Mouse (Mus musculus) urinary bladder, postnatal 36 days (tissue): ENCODE results near the gene Pcx.

Source experiments
- DNase-seq, 2 experiments: peaks; one replicate each; pipeline ENCODE4 v3.0.0; 2022; ENCODE audit warnings: low spot score in 2 of 2, mixed read lengths in 1 of 2

The Pcx gene

DNA sequence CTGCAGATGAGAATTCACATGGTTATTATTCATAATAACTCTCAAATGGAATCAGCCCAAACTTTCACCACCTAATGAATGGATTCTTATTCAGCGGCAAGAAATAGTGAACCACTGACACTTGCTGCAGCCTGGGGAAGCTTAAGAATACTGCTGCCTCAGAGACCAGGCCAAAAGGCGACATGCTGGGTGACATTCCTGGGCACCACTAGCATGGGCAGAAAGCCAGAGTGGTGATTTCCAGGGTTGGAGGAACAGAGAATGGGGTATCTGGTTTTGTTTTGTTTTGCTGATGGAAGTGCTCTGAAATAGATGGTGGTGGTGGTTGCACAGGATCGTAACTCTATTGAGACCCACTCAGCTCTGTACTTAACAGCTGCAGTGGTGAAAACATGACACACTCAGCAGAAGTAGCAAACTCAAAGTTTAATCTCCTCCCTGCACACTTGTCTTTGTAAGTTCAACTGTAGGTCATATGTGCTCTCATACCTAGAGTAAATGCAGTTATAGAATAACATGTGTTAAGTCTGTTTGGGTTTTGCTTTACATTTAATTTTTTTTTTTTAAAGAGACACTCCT is 38.1 kb downstream of the Pcx start:
- DNase-seq = no peak

DNA sequence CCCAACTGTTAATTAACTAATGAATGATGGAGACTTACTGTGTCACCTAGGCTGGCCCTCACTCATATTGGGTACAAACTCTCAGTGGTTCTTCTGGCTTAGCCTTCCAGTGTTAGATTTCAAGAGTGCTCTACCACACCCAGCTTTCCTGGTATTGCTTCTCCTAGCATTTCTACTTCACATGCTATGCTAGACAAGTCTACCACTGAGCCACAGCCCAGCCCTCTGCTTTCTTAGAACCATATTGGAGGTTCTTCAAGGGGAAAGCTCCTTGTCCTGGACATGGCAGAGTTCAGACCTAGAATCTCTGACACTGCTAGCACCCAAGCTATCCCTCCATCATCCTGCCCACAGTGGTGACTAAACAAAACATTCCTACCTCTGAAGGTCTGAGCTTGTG is 44.0 kb downstream of the Pcx start:
- no peak for DNase-seq

DNA sequence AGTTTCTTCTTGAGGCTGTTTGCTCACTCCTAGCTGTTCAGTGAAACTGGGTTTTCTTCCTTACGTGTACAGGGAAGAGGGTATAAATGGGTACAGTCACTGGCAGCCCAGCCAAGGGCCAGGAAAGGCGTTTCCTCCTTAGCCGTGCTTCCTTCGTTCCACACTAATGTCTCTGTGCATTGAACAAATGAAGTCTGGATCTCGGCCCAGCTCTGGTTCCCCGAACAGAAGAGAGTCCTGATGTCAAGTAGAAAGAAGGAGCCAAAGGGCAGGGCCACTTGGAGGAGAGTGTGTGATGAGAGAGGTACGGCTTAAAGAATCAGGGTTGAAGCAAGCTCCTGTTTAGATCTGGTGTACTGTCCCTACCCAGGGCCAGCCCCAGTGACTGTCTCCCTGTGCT is 44.8 kb downstream of the Pcx start:
- DNase-seq = no peak

DNA sequence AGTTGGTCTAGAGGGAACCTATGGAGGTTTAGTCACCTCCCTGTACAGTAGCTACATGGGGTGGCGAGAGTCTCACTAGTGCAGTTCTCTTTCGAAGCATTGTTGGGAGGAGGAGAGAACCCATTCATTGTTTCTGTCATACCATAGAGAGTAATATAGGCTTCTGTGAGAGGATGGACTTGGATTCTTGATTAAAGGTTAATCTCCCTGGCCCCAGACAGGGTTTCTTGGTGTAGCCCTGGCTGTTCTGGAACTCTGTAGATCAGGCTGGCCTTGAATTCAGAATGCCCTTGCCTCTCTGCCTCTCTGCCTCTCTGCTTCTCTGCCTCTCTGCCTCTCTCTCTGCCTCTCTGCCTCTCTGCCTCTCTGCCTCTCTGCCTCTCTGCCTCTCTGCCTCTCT is 46.5 kb downstream of the Pcx start:
- DNase-seq = no peak

DNA sequence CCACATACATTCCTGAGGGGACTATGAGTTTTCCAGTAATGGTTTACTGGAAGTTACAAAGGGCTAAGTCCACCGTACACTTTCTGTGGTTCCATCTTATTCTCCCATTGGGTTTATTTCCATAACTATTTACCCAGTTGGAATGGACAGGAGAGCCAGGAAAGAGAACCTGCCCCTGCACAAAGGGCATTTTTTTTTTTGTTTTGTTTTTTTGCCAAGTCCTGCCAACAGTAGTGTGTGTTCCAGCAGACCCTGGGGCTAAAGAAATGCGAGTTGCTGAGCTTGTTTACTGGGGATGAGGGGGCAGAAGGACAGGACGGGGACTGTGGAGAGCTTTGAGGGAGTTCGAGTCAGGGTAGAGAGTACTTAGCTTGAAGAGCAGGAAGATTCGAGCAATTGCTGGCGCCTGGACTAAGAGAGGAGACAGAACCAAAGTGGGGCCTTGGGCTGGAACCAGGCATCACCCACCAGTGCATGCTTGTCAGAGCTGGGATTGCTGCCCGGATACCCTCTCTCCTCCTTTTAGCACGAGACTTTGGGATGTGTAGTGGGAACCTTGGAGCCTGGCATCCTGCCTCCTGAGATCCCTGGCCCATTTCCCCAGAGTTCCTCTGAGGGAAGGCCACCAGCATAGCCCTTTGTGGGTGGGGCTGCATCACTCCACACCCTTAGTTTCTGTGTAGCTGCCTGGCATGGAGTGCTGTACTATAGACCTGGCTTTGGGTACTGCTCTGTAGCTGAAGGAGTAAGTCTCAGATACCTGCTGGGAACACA is 47.7 kb downstream of the Pcx start:
- peak in 1 of 2 experiments; percentile 27 for DNase-seq

DNA sequence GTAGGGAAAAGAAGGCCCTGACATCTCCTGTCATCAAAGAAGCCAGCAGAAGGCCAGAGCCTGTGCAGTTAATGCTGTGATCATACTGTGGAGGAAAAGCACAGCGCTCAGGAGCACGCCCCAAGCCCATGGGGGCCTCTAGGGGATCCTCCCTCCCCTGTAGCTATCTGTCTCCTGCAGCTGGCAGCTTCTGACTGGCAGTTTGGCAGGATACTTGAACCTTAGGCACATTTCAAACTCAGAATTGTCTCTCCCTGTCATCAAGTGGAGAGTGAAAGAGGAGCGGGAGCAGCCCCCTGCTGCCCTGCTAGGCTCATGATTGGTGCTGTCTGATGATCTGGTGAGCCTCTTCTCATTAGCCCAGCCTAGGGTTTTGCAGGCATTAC is 48.3 kb downstream of the Pcx start:
- DNase-seq = no peak

DNA sequence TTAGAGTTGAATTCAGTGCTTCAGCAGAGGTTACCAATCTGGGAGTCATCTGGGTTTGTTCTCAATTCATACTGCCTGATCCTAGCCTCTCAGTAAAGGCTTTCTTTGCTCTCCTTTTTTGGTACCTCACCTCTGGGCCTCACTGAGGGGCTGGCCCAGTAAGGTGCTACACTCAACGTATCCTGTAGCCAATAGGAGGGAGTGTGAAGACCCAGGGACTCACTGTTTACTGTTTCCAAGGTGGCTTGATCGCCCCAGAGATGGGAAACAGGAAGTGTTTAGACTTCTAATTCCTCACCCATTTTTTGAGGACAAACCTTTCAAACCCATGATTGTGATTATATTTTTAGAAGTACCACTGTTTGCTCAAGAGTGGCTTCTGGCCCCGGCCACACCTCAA is 48.7 kb downstream of the Pcx start:
- DNase-seq = no peak

DNA sequence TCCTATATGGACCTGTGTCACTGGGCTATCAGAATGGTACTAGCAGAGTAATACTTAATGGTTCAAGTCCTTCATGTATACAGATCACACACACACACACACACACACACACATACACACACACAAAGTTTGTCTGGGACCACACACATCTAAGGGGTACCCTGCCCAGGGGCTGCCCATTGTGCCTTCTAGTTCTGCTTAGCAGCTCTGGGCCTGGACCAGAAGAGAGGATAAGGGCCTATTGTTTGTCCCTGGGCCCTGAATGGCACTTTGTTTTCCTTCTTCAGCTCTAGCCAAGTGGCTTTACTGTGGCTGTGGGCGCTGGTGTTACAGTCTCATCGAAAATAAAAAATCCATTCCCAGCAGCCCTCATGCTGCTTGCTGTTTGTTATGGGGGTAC is 49.3 kb downstream of the Pcx start:
- no peak for DNase-seq

DNA sequence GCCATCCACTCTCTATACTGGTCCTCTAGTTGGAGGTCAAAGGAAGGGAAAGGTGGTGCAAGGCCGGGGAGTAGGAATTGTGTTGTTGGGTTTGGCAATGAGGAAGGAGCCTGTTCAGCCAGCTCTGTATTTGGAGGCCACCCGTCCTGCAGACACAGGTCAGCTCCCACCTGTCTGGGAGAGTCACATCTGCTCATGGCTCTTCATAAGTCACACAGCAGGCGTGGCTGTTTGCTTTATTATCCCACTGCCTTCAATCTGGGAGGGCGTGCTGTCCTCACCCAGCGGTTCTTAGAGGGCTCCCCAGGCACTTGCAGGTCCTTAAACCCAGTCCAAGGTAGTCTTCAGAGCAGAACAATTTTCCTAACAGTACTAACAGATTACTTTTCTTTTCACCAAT is 49.9 kb downstream of the Pcx start:
- no peak for DNase-seq

DNA sequence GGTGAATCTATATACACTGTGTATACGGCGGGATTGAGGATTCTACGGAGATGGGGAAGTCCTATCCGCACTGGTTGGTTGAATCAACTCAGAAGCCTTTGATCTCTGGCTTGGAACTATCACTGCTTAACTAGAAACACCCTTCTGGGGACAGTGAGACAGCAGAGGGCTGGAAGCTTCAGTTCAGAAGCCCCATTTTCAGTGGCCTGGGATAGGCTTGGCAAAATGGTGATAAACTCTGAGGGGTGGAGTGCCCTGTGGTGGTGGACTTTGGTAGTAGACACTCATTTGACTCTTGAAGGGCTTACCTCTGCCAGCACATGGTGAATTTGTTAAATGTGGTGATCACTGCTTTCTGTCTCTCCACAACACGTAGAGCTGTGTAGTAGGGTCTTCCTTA is 55.4 kb downstream of the Pcx start:
- no peak for DNase-seq

DNA sequence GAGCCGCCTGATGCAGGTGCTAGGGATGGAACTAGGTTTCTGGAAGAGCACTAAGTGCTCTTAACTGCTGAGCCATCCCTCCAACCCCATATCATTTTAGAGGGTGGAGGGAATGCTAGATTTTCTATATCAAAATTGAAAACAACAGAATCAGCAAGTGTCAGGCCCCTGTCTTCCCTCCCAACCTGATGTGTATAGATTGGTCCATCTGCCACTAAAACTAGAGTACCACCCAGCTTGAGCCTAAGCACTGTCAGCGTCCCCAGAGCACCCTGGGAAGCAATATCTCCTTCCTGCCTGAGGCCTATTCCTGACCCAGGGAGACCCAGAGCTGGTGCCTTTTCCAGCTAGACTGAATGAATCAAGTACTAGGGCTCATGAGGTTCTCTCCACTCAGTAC is 56.6 kb downstream of the Pcx start:
- no peak for DNase-seq

DNA sequence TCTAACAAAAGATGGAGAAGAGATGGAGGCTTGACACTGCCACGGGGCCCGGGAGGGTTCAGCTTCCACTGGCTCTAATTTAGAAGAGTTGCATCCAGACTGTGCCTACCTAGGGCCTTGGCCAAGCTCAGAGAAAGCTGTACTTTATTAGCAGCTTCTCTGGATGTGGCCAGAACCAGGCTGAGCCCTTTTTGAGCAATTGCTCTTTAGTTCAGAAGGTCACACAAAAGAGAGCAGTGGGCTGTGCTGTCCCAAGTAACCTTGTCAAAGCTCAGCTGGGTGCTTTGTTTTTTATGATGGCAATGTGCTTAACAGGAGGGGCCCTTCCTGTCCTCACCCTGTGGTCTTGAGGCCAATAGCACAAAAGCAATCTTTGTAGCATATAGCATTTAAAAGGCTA is 57.4 kb downstream of the Pcx start:
- no peak for DNase-seq

DNA sequence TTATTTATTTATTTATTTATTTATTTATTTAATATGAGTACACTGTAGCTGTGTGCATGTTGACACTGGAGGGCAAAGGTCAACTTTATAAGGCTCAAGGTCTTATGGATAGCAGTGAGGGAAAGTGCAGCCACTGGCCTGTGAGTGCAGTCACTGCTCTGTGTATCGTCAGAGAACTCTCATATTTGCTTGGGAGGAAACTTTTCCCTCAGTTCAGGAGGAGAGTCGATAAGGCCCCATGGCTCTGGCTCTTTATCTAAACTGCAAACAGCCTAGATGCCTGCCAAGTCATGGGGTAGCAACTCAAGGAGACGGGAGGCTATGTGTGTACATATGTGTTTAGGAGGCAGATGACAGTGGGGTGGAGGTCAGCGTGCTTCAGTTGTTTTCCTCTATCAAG is 58.6 kb downstream of the Pcx start:
- DNase-seq = no peak

DNA sequence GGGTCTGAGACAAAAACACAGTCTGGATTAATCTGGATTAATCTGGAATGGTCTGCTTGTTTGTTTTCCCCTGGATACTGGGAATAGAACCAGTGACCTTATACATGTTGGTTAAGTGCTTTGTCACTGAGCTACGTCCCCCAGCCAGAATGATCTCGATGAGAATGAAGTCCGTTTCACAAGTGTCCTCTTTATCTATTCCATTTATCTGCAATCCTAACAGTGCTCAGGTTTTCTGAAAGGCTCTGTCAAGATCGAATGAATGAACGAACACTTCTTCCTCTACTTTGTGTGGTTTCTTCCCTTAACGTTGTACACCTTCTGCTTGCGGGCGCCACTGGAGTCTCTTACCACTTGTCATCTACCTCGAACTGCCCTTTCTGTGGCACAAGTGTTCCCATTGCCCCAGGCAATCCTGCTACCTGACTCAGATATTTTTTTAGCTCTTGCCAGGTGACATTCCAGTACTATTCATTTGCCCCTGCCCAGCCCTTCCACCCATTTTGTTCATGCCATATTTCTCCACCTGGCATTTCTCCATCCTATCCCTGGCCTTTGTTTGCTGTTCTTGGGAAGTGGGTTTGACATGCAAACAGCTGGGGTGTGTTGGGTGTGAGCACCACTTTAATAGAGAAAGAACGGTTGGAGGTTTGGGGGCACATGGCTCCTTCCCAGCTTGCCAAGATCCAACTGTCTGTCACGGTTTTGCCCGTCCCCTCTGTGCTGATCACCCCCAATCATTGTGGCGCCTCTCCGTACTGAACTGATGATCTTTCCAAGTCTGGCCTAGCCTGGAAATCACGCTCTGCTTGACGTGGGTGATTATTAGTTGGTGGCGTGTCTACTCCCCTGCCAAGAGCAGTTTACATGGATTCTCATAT is 59.3 kb downstream of the Pcx start:
- no peak for DNase-seq

DNA sequence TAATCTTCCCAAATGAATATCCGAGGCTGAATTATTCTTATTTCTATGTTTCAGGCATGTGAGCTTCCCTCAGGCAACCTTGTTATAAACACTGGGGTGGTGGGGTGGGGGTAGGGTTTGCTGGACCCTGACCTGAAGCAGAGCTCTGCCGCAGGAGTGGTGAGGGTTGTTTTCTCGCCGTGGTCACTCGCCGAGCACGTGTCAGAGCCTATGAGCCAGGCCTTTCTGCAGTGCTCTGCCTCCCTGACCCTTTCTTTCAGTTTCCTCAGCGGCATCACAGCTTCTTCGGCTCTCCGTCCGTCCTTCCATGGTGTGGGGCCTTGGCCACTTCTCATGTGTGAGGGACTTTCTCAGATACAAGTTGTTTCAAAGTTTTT is 60.0 kb downstream of the Pcx start:
- no peak for DNase-seq

DNA sequence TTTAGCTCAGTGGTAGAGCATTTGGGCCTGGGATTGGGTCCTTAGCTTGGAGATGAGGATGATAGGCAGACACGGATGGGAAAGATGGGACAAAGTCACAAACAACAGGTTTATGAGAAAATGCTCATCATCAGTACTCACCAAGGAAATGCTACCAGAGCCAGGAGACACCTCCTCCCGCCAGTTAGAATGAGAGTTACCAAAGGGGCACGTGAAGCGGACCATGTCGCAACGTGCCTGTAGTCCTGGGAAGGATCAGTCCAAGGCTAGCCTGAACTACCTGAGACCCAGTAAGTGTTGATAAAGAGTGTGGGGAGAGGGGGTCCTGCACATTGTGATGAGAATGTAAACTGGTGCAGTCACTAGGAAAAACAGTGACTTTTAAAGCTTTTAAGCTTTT is 60.5 kb downstream of the Pcx start:
- DNase-seq = no peak

DNA sequence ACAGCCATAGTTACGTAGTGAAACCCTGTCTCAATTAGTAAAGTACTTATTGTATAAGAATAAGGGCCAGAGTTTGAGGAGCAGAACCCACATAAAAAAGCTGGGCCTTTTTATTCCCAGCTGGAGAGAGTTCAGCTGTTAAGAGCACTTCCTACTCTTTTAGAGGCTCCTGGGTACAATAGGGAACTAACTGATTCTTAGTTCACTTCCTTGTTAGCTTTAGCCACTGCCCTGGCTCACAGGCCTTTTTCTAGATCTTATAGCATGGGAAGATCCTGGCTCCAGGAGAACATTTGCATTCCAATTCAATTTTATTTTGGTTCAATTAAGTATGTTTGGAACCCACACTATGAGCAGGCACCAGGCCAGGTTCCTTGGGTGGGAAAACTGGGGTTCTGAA is 61.4 kb downstream of the Pcx start:
- DNase-seq = no peak

DNA sequence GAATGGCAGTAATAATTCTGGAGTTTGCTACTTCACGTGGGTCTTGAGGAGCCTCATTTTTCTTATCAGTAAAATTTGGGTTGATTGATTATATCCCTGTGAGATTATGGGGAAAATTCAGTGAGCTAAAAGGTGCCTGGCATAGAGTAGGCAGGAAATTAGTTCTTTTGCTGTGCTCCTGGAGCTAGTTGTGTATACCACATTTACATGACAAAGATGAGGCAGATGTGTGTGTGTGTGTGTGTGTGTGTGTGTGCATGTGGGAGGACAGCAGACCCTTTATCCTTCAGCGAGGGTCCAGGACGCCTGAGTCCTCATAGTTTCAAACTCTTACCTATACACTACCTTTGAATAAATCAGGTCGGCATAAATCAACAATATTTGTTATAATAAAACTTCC is 61.8 kb downstream of the Pcx start:
- no peak for DNase-seq

DNA sequence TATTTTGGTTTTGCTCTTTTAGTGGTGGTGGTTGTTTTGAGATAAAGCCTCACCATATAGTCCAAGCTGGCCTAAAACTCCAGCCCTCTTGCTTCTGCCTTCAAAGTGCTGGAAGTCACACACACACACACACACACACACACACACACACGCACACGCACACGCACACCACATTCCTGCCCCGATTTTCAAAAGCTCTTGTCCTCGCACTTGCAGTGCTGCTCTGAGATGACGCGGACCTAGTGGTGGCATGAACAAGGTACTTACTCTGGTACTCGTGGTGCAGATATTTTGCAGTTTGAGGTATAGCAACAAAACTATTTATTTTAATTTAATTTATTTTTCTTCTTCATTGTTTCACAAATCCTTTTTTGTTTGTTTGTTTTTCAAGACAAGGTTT is 62.2 kb downstream of the Pcx start:
- no peak for DNase-seq

DNA sequence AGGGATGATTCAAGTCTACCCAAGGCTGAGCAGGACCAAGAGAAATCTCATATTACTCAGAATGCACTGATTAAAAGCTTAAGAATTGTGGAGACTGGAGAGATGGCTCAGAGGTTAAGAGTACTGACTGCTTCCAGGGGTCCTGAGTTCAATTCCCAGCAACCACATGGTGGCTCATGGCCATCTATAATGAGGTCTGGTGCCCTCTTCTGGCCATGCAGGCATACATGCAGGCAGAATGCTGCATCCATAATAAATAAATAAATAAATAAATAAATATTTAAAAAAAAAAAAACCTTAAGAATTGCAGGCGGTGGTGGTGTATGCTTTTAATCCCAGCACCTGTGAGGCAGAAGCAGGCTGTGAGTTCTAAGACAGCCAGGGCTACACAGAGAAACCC is 63.0 kb downstream of the Pcx start:
- DNase-seq = no peak

DNA sequence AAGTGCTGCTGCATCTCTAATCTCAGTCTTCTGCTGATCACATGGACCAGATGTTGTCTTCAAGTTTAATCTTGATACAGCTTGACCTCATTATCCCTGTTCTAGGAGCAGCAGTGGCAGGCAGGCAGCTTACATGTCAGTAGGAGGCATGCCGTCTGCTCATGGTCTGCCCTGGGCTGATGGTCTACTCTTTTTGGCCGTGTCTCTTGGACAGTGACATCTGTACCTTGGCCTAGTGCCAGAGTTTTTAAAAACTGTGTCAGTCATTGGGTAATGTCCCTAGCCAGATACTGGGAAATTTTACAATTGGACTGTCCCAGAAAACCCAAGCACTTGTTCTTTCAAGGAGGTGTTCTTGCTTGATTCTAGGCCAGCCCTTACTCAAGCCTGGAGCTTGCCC is 68.5 kb downstream of the Pcx start:
- peak in 1 of 2 experiments; percentile 35 for DNase-seq

DNA sequence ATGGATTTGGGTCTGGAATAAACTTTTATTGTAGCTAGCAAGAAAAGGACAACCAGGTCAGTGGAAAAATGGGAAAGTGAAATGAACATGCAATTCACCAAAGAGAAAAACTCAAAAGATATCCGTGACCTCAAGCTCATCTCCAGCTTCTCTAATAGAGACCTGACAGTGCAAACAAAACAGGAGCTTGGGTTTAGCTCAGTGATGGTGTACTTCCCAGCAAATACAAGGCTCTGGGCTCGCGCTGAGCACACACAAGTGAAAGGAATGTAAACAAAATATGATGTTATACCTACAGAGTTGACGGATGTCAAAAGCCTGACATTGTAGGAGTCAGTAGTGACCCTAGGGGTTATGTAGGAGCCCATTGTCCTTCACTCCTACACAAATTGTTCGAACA is 69.0 kb downstream of the Pcx start:
- no peak for DNase-seq

DNA sequence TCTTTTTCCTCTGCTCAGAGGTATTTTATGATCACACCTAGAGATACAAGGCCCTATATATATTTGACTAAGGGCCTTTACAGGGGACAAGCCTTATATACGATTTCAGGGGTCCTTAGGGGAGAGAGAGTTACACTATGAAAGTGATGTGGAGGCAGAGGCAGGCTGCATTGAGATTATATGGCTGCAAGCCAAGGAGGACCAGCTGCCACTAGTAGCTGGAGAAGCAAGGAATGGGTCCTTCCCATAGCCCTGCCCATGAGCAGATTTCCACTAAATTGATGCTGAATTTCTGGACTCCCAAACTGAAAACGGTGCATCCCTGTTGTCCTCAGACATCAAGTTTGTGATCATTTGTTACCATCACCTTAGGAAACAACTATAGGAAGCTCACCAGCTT is 73.6 kb downstream of the Pcx start:
- no peak for DNase-seq
